Mouse (Mus musculus): ENCODE data around the gene Casp3.
"Not testable (repeated sequence)": the region's sequence is repeated elsewhere in the genome, so short reads cannot be mapped to it uniquely, and the experiment has no call there.

The Casp3 gene

GRCm38 (mm10) chr8:46616879-46617689 lies at the start of gene Casp3, which contains the start of gene Primpol:
TSS of gene Casp3 (plus strand) at chr8:46617291.
TSS of gene Primpol (minus strand) at chr8:46617212.
- peak; percentile 96 for DNase-seq (ENCODE audit: low read depth)

DNA sequence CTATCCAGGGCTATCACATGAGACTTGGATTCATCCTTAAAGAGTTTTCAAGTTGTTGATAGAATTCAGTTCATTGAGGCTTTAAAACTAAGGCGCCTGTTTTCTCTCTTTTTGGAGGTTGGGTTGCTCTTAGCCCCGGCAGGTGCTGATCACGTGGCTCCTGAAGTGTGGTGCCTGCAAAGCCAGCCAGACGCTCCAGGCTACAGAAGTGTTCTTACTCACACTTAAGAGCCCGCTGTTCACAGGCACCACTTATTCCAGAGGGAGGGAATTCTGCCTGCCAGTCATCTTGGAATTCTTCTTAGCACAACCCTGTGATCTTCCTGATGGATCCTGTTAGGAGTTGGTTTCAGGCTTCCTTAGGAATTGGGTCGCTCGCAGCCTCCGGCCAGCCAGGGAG lies 49.1 kb upstream of the Casp3 start:
- DNase-seq (ENCODE audit: low read depth) = no peak

- DNase-seq (ENCODE audit: low read depth) = no peak
These were observed 48.1 kb upstream of the Casp3 start for GRCm38 (mm10) chr8:46568942-46569341.

- no peak for DNase-seq (ENCODE audit: low read depth)
These were observed 47.2 kb upstream of the Casp3 start for GRCm38 (mm10) chr8:46569659-46570441.

GRCm38 (mm10) chr8:46570673-46571072 lies 46.4 kb upstream of the Casp3 start:
- no peak for DNase-seq (ENCODE audit: low read depth)

DNA sequence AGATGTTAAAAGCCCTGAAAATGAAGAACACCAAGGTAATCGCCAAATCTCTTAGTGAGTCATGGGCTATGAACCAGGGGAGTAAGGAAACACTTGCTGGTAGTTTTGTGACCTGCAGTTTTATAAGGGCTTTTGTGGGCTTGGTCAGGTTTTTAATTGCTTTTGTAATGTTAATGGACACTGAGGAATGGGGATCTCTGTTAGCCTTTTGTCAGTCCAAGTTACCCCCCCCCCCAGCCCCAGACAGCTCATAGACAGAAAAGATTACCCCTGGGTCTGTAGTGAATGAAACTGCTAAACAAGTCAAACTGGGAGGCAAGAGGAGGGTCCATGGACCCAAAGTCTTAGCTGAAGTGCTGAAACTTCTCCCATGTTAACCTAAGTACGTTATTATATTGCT lies 43.6 kb upstream of the Casp3 start:
- DNase-seq (ENCODE audit: low read depth) = no peak

GRCm38 (mm10) chr8:46573964-46574363 lies 43.1 kb upstream of the Casp3 start:
- DNase-seq (ENCODE audit: low read depth) = no peak

- DNase-seq (ENCODE audit: low read depth) = no peak
These were observed 38.3 kb upstream of the Casp3 start for GRCm38 (mm10) chr8:46578794-46579193.

DNA sequence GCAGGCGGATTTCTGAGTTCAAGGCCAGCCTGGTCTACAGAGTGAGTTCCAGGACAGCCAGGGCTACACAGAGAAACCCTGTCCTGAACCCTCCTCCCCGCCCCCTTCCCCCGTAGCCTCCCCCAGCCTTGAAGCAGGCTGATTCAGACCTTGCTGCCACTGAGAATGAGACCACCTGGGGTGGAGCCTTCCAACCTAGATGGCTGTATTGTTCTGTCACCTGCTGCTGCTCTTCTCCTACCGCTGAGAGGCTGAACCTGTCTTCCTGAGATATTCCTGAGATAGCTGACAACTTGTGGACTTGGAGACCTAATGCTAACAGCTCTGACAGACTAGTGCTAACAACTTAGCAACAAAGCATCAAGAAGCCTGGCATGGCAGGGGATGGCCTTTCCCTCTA lies 32.8 kb upstream of the Casp3 start:
- DNase-seq (ENCODE audit: low read depth) = not testable (repeated sequence)

DNA sequence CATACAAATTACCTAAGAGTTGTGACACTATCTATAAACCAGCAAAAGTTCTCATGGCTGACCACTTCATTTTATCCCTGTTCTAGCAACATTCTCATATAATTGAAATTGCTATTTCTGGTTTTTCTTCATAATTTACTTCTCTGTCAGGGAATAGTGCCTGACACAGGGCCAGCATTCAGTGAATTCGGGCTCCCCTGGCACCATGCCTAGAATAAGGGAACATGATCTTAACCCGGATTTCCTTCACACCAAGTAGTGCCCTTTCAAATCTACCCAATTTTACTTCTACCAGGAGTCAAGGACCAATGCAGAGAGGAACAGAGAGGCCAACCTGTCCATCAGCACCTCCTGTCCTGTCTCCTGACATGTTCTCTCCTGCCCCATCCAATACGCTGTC lies 31.5 kb upstream of the Casp3 start:
- no peak for DNase-seq (ENCODE audit: low read depth)

DNA sequence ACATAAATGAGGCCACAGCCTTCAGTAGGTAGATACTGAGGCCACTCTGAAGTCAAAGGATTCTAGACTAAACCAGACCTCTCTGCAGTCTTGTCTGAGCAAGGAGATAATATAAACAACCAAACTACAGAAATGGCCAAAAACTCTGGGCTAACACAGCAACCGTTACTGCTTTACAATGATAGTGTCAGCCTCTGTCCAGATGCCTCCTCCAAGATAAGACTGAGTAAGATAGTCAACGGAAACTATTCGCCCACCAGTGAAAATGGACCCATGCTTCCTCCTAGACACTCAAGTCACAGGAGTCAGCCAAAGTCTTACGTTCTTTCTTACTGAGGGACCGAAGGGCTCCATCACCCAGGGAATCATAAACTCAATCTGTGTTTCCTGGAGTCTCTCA lies 29.2 kb upstream of the Casp3 start:
- DNase-seq (ENCODE audit: low read depth) = no peak

DNA sequence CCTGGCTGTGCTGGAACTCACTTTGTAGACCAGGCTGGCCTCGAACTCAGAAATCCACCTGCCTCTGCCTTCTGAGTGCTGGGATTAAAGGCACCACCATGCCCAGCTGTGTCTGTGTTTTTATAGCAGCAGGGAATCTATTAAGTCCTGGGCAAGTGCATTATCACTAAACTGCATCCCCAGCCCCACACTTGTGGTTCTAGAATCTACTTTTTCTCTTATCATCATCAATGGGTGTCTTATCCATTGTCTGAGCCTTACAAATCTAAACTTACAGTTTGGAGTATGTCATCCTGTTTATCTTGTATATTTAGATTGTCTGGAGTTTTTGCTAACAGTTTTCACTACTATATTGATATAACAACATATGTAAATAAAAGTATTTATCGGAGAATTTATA lies 28.4 kb upstream of the Casp3 start:
- no peak for DNase-seq (ENCODE audit: low read depth)

- no peak for DNase-seq (ENCODE audit: low read depth)
These were observed 24.0 kb upstream of the Casp3 start for GRCm38 (mm10) chr8:46593067-46593466.

GRCm38 (mm10) chr8:46593772-46594171 lies 23.3 kb upstream of the Casp3 start:
- no peak for DNase-seq (ENCODE audit: low read depth)

DNA sequence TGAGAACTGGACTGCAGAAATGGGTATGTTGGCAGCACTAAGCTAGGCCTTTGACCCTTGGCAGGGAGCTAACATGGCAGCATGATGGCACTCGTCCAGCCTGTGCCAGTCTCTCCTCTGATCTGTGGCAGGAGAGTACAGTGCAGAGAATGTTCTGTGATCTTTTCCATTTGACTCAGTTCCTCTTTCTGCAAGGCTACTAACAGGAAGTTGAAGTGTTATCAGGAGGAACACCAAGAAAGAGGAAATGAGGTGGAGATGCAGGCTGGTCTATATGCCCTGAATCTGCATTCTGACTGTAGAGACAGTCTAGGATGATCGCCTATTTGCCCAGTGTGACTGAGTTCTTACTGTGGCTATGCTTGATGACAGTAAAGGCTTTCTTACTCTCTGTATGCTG lies 21.5 kb upstream of the Casp3 start:
- DNase-seq (ENCODE audit: low read depth) = no peak

- DNase-seq (ENCODE audit: low read depth) = no peak
These were observed 20.6 kb upstream of the Casp3 start for GRCm38 (mm10) chr8:46596530-46596929.

DNA sequence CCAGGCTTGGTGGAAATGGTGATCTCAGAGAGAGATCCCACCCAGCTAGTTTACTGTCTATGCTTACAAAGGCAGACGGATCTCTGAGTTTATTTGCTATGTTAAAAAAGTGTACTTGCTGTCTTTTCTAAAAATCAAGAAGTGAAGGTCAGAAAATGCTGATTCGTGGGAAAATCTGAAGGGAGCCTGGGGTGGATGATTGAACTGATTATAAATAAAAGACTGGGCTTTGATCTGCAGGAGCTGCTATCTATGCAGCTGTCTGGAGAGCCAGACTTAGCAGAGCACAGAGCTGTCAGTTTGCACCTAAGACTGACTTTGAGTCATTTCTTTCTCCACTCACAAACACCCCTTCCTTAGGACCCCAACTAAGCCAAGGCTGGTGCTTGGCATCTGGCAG lies 19.7 kb upstream of the Casp3 start:
- no peak for DNase-seq (ENCODE audit: low read depth)

- DNase-seq (ENCODE audit: low read depth) = no peak
These were observed 19.0 kb upstream of the Casp3 start for GRCm38 (mm10) chr8:46598114-46598513.

- DNase-seq (ENCODE audit: low read depth) = no peak
These were observed 18.3 kb upstream of the Casp3 start for GRCm38 (mm10) chr8:46598753-46599152.

DNA sequence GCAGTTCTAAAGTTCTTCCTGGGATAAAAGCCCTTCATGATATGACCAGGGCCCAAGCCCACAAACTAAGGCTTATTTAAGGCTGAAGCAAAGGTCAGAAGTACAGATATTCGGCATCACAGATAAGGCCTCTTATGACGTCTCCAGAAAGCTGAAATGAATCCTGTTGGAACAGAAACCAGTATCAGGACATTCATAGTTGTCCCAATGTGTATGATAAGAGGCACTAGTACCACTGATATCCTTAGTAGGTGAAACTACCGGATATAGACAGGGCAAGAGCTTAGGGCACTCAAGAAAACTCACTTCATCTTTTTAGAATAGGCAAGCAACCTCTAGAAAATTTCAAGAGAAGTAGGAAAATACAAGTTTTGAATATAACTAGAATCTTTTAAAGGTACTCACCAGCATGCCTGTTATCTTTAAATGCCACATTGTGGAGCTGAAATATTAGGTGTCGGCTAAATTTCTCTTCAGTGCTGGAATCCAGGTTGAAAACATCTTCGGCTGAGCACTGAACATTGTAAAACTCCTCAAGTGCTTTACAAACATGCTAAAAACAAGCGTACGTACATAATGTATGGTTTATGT lies 17.7 kb upstream of the Casp3 start:
- no peak for DNase-seq (ENCODE audit: low read depth)

DNA sequence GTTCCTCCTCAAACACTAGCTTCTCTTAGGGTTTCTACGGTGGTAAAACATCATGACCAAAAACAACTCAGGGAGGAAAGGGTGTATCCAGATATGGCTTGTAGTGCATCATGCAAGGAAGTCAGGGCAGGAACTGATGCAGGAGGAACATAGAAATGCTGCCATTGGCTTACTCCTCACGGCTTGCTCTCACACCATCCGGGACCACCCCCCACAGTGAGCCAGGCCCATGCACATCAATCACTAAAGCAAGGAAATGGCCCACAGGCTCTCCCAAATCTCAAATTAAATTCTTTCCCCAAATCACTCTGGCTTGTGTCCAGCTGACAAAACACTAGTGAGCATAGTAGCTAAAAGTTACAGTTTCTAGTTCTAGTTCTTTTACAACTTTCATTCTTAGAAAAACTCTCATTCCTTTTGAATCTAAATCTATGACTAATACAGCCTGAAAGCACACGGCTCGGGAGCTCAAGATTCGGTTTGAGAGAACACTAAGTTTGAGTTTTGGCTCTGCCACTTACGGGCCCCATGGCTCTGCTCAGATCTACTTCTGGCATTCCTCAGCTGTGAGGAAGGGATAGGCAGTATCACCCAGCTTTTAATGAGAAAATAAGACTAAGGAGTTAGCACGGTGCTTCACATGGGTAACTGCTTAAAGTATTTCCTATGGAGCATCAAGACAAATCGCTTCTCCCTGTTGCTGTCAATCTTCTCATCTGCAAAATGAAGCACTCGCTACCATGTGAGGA lies 16.0 kb upstream of the Casp3 start:
- DNase-seq (ENCODE audit: low read depth) = no peak

GRCm38 (mm10) chr8:46603587-46603986 lies 13.5 kb upstream of the Casp3 start:
- no peak for DNase-seq (ENCODE audit: low read depth)

All from naive thymus-derived CD4-positive, alpha-beta T cell, adult 2 months (primary cell).